Mouse (Mus musculus) retina, postnatal 1 day (tissue): ENCODE results near the gene Six2.

Experiments
- DNase-seq: peaks from one replicate; pipeline ENCODE4 v3.0.0-alpha.2; 2012

The Six2 gene

GRCm38 (mm10) chr17:85645718-85646665 lies 42.1 kb downstream of the Six2 start:
- peak; percentile 94 for DNase-seq

DNA sequence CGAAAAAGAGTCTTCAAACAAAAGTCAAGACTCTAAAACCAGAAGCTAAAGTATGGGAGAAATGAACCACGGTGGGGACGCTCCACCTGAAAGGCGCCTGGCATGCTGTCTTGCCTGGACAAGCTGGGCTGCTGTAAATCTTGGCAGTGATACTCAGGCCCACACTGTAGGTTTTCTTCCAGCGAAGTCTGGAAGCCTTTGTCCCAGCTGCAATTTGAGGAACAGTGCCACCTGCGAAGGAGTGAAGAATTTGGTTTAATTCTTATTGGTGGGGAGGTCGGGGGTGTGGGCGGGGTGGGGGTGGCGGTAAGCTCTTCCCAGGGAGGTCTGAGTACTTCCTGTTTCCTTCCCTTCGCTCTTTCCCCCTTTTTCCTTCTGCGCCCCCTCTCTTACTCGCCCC lies 42.8 kb downstream of the Six2 start:
- no peak for DNase-seq

- DNase-seq = no peak
Observed at GRCm38 (mm10) chr17:85637876-85638275, 50.2 kb downstream of the Six2 start.
